Mouse (Mus musculus) yolk sac, embryonic 10.5 days (tissue): ENCODE data around the gene Rgs11.
A peak's percentile ranks its signal among the peaks of the same experiment; 100 is the strongest.

Experiments
- DNase-seq: peaks from one replicate; pipeline ENCODE4 v3.0.0-alpha.2; 2017; ENCODE audit warnings: low spot score

Gene Rgs11

GRCm38 (mm10) chr17:26231156-26231555 is 28.4 kb downstream of the Rgs11 start:
- no peak for DNase-seq

- DNase-seq: no peak
These were observed 30.1 kb downstream of the Rgs11 start for GRCm38 (mm10) chr17:26232863-26233262.

GRCm38 (mm10) chr17:26234386-26234785 is 31.6 kb downstream of the Rgs11 start:
- DNase-seq: no peak

GRCm38 (mm10) chr17:26235077-26235815 is 32.5 kb downstream of the Rgs11 start:
- DNase-seq: no peak

GRCm38 (mm10) chr17:26237667-26238066 is 34.9 kb downstream of the Rgs11 start:
- no peak for DNase-seq

GRCm38 (mm10) chr17:26239551-26239950 is 36.8 kb downstream of the Rgs11 start:
- no peak for DNase-seq

GRCm38 (mm10) chr17:26240120-26240790 is 37.5 kb downstream of the Rgs11 start:
- no peak for DNase-seq

GRCm38 (mm10) chr17:26240990-26241389 is 38.2 kb downstream of the Rgs11 start:
- no peak for DNase-seq

- no peak for DNase-seq
These were observed 40.8 kb downstream of the Rgs11 start for GRCm38 (mm10) chr17:26243471-26244100.

GRCm38 (mm10) chr17:26244101-26244841 is 41.5 kb downstream of the Rgs11 start, which contains the start of gene Fam234a:
Fam234a (minus strand) TSS chr17:26244242.
- DNase-seq: peak; percentile 97

- DNase-seq: no peak
These were observed 49.3 kb downstream of the Rgs11 start for GRCm38 (mm10) chr17:26251886-26252538.

GRCm38 (mm10) chr17:26252539-26253251 is 49.9 kb downstream of the Rgs11 start, which contains the start of gene Luc7l:
Luc7l (plus strand) TSS chr17:26252896.
- peak; percentile 96 for DNase-seq

GRCm38 (mm10) chr17:26253399-26253798 is 50.6 kb downstream of the Rgs11 start:
- DNase-seq: peak; percentile 22

- DNase-seq: no peak
These were observed 52.6 kb downstream of the Rgs11 start for GRCm38 (mm10) chr17:26255313-26255712.
